Mouse (Mus musculus) forelimb bud, embryonic 11.5 days (tissue): ENCODE data around the gene Clspn.
"Not testable (repeated sequence)": the region's sequence is repeated elsewhere in the genome, so short reads cannot be mapped to it uniquely, and the experiment has no call there.

Source experiments
- DNase-seq: peaks from one replicate; pipeline ENCODE4 v3.0.0-alpha.2; 2012; ENCODE audit warnings: low read depth, low spot score

The Clspn gene

GRCm38 (mm10) chr4:126556809-126557711 is at the start of gene Clspn:
Clspn (plus strand) TSS chr4:126556935.
- DNase-seq: peak; percentile 91

- DNase-seq: no peak
Measured at GRCm38 (mm10) chr4:126508110-126508899, 48.4 kb upstream of the Clspn start.

- no peak for DNase-seq
Measured at GRCm38 (mm10) chr4:126509072-126509471, 47.7 kb upstream of the Clspn start.

- DNase-seq: no peak
Measured at GRCm38 (mm10) chr4:126511013-126511412, 45.7 kb upstream of the Clspn start.

- DNase-seq: no peak
Measured at GRCm38 (mm10) chr4:126512308-126513066, 44.2 kb upstream of the Clspn start.

GRCm38 (mm10) chr4:126526164-126526563 is 30.6 kb upstream of the Clspn start:
- no peak for DNase-seq

- DNase-seq: no peak
Measured at GRCm38 (mm10) chr4:126526828-126527227, 29.9 kb upstream of the Clspn start.

- DNase-seq: no peak
Measured at GRCm38 (mm10) chr4:126532292-126532691, 24.4 kb upstream of the Clspn start.

GRCm38 (mm10) chr4:126532827-126533728 is 23.7 kb upstream of the Clspn start, which contains the start of gene Ago4:
Ago4 (minus strand) TSS chr4:126533472.
- DNase-seq: peak; percentile 56

GRCm38 (mm10) chr4:126533729-126534070 is 23.0 kb upstream of the Clspn start:
- DNase-seq: no peak

- not testable (repeated sequence) for DNase-seq
Measured at GRCm38 (mm10) chr4:126535631-126536030, 21.1 kb upstream of the Clspn start.

GRCm38 (mm10) chr4:126536865-126537264 is 19.9 kb upstream of the Clspn start:
- DNase-seq: no peak

- no peak for DNase-seq
Measured at GRCm38 (mm10) chr4:126540487-126541071, 16.2 kb upstream of the Clspn start.

- DNase-seq: no peak
Measured at GRCm38 (mm10) chr4:126542838-126543237, 13.9 kb upstream of the Clspn start.

- DNase-seq: no peak
Measured at GRCm38 (mm10) chr4:126545016-126545415, 11.7 kb upstream of the Clspn start.

GRCm38 (mm10) chr4:126545703-126546102 is 11.0 kb upstream of the Clspn start:
- no peak for DNase-seq

GRCm38 (mm10) chr4:126546183-126546582 is 10.6 kb upstream of the Clspn start:
- no peak for DNase-seq

GRCm38 (mm10) chr4:126552136-126552535 is 4.6 kb upstream of the Clspn start:
- no peak for DNase-seq

- no peak for DNase-seq
Measured at GRCm38 (mm10) chr4:126553105-126553504, 3.6 kb upstream of the Clspn start.

GRCm38 (mm10) chr4:126553685-126554084 is 3.0 kb upstream of the Clspn start:
- DNase-seq: no peak
